Mouse (Mus musculus) midbrain, embryonic 11.5 days (tissue): ENCODE data around the gene Wwox. TPM values are rescaled to one million over a fixed set of nuclear protein-coding genes. Genes with fewer than 3 reads are reported as not detected.

Source experiments
- ATAC-seq: fragments of 200-750 bp; cut with Nextera tagmentation; 2 replicates; pipeline ENCODE4 v1.8.0; 2017; ENCODE audit warnings: moderate TSS enrichment, moderate library complexity; ENCODE audit not compliant: low FRiP score
- DNase-seq: peaks from one replicate; pipeline ENCODE4 v3.0.0; 2015; ENCODE audit warnings: low spot score; ENCODE audit errors: missing footprints
- H3K27ac ChIP-seq: fragments of 300-500 bp; sonication (generic); 2 replicates; pipeline ENCODE4 v1.5.1; 2014; ENCODE audit warnings: low read depth, low read length
- H3K27me3 ChIP-seq: fragments of 300-500 bp; sonication (generic); 2 replicates; pipeline ENCODE4 v1.6.1; 2014; ENCODE audit warnings: mild to moderate bottlenecking, low read length, moderate library complexity, mixed read lengths; ENCODE audit not compliant: control insufficient read depth, insufficient read depth
- H3K36me3 ChIP-seq: fragments of 300-500 bp; sonication (generic); 2 replicates; pipeline ENCODE4 v1.6.1; 2014; ENCODE audit warnings: mild to moderate bottlenecking, low read length, moderate library complexity, mixed read lengths; ENCODE audit not compliant: control insufficient read depth, insufficient read depth
- H3K4me1 ChIP-seq: fragments of 300-500 bp; sonication (generic); 2 replicates; pipeline ENCODE4 v1.6.1; 2014; ENCODE audit warnings: low read length; ENCODE audit not compliant: control insufficient read depth, insufficient read depth
- H3K4me2 ChIP-seq: fragments of 300-500 bp; sonication (generic); 2 replicates; pipeline ENCODE4 v1.6.1; 2014; ENCODE audit warnings: mild to moderate bottlenecking, moderate library complexity
- H3K4me3 ChIP-seq: fragments of 300-500 bp; sonication (generic); 2 replicates; pipeline ENCODE4 v1.5.1; 2014; ENCODE audit warnings: low read depth, low read length
- H3K9ac ChIP-seq: fragments of 300-500 bp; sonication (generic); 2 replicates; pipeline ENCODE4 v1.6.1; 2014; ENCODE audit warnings: low read length
- H3K9me3 ChIP-seq: fragments of 300-500 bp; sonication (generic); 2 replicates; pipeline ENCODE4 v1.6.1; 2016; ENCODE audit warnings: low read length; ENCODE audit not compliant: control insufficient read depth
- WGBS: fragments of 180-500 bp; shearing (Covaris S2); extraction: QIAGEN DNeasy Blood & Tissue Kit; methylation state at CpG from one replicate; pipeline ENCODE4 v1.1.7; 2014; 5-methylcytosine and 5-hydroxymethylcytosine counted together
- polyA plus RNA-seq: library from polyadenylated mRNA; unstranded; fragments of >200 nt; fragmentation: Nextera tagmentation; extraction: Ambion mirVana; gene quantifications from 2 replicates; pipeline ENCODE4 v1.2.1, GENCODE M21; 2014

Gene Wwox
- polyA plus RNA-seq, 1 experiment from 2014 or later, result 12.1 TPM

- H3K4me3 ChIP-seq, result no peak overlapping the region
- H3K27ac ChIP-seq, result no peak overlapping the region
- WGBS, result 72% methylated on average over 2 of the region's 2 CpGs
- H3K36me3 ChIP-seq, result no peaks in the 10 kb centered on the region
- no peak overlapping the region for H3K4me2 ChIP-seq
- no peak for DNase-seq
- no peaks in the 10 kb centered on the region for H3K9me3 ChIP-seq
- no peak overlapping the region for H3K9ac ChIP-seq
- no peaks in the 10 kb centered on the region for H3K27me3 ChIP-seq
- no peak for ATAC-seq
- H3K4me1 ChIP-seq, result no peaks in the 10 kb centered on the region
Measured at GRCm38 (mm10) chr8:115276281-115276680, 836.8 kb downstream of the Wwox start.

DNA sequence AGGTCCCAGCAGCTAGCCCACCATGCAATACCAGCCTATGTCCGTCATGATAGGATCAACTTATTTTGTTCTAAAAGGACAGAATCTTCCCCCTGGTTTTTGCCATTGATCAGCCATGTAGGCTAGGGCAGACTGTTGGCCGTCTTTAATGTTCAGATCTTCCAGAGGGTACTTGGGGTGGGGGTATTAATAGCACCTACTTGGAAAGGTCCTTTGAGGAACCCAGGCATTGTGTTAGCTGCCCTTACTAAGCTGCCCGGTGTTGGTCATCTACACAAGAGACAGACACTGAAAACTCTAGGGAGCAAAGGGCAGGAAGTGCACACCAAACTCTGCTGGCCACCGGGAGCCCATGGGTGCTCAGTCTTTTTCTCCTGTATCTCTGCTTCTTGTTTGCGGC is 838.8 kb downstream of the Wwox start:
- 75% methylated on average over 5 of the region's 5 CpGs for WGBS
- ATAC-seq (no peak), DNase-seq (no peak)
- H3K27ac ChIP-seq, result no peak overlapping the region
- H3K36me3 ChIP-seq, result no peaks in the 10 kb centered on the region
- no peak overlapping the region for H3K9ac ChIP-seq
- H3K4me1 ChIP-seq, result no peaks in the 10 kb centered on the region
- no peak overlapping the region for H3K4me2 ChIP-seq
- H3K27me3 ChIP-seq, result no peaks in the 10 kb centered on the region
- H3K4me3 ChIP-seq, result no peak overlapping the region
- no peaks in the 10 kb centered on the region for H3K9me3 ChIP-seq

DNA sequence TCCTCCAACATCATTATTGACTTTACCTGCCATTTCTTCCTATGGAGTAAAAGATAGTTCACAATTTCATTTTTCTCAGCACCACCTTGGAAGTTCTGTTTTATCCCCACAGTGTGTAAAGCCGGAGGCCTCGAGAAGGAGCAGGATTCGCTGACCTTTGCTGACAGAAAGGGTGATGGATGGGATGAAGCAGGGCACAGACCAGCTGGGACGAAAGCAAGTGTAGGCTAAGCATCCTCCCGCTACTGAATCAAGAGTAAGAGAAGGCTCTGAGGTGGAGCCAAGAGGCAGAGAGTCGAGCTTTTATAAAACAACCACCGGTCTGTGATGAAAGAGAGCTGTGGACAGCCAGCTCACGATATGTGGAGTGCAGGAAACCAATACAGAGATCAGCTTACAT is 850.8 kb downstream of the Wwox start:
- Histone ChIP-seq H3K36me3 (no peaks in the 10 kb centered on the region), H3K4me1 (no peaks in the 10 kb centered on the region), H3K4me3 (no peak overlapping the region), H3K27me3 (no peaks in the 10 kb centered on the region), H3K27ac (no peak overlapping the region), H3K9me3 (no peaks in the 10 kb centered on the region; the same call in 1 of the 2 replicates), H3K4me2 (no peak overlapping the region), H3K9ac (no peak overlapping the region)
- ATAC-seq (no peak), DNase-seq (no peak)
- WGBS, result 89% methylated on average over 8 of the region's 8 CpGs

- Histone ChIP-seq H3K27ac (no peak overlapping the region), H3K9me3 (no peaks in the 10 kb centered on the region; the same call in 1 of the 2 replicates), H3K27me3 (no peaks in the 10 kb centered on the region), H3K4me3 (no peak overlapping the region), H3K4me1 (no peaks in the 10 kb centered on the region), H3K4me2 (no peak overlapping the region), H3K9ac (no peak overlapping the region), H3K36me3 (no peaks in the 10 kb centered on the region)
- peak; percentile 70 for DNase-seq
- 72% methylated on average over 9 of the region's 9 CpGs for WGBS
- ATAC-seq, result no peak
Measured at GRCm38 (mm10) chr8:115296760-115297159, 857.3 kb downstream of the Wwox start.

DNA sequence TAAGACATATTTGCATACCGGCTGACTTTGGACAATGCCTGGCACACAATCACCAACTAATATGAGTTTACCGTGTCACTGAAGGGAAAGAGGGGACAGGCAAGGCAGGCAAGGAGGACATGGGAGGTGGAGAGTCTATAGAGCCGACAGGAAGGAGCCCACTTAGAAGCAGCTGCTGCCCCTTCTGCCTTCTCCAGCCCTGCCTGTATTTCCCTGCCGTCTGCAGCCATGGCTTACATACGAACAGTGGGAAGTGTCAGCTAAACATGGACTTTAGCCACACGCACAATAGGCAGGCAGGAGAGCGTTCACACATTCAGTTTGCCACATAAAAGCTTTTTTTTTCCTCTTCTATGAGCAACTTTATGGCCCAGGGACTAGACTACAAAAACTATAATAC is 863.0 kb downstream of the Wwox start:
- no peak overlapping the region for H3K9ac ChIP-seq
- H3K4me1 ChIP-seq, result peaks cover 8% of the 10 kb centered on the region
- no peaks in the 10 kb centered on the region for H3K9me3 ChIP-seq
- no peaks in the 10 kb centered on the region for H3K36me3 ChIP-seq
- 51% methylated on average over 7 of the region's 7 CpGs for WGBS
- H3K27ac ChIP-seq, result no peak overlapping the region
- H3K27me3 ChIP-seq, result no peaks in the 10 kb centered on the region
- ATAC-seq (peak; percentile 55), DNase-seq (no peak)
- H3K4me2 ChIP-seq, result no peak overlapping the region
- H3K4me3 ChIP-seq, result no peak overlapping the region

DNA sequence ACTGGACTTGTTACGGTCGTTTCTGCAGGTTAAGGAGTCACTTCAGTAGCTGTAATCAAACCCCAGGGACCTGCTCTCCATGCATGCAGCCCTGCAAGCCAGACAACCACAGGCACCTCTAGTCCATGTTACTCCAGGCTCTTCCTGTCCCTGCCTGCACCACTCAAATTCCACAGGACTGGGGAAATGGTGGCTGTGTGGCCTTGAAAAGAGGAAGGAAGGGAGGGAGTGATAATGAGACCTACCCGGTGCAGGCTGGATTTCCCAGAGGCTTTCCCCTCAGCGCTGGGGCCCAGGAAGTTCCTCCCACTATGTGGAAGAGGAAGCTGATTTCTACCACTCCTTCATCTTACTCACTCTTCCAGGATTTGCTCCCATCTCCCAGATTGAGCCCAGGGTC is 868.0 kb downstream of the Wwox start:
- Histone ChIP-seq H3K27me3 (no peaks in the 10 kb centered on the region), H3K36me3 (no peaks in the 10 kb centered on the region), H3K4me3 (no peak overlapping the region), H3K9ac (no peak overlapping the region), H3K9me3 (no peaks in the 10 kb centered on the region), H3K4me1 (peaks cover 7% of the 10 kb centered on the region), H3K27ac (no peak overlapping the region), H3K4me2 (no peak overlapping the region)
- ATAC-seq, result no peak
- WGBS, result 70% methylated on average over 4 of the region's 4 CpGs
- peak; percentile 62 for DNase-seq

DNA sequence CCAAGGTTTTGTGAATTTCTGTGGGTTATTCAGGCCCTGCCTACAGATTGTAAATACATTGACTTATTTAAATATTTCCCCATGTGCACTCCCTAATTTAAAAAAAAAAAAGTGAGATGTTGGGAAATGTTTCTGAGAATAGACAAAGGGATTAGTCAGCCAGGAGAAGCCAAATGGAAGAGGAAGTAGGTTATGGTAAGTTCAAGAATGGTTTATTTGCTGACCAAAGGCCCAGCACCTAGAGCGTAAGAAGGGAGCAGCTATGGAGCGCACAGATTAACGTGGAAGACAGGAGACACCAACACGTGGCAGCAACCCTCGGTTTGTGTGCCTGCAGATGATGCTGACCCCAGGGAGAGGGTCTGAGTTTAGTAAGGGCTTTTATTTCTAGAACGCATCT is 871.5 kb downstream of the Wwox start:
- H3K9me3 ChIP-seq, result no peaks in the 10 kb centered on the region
- 90% methylated on average over 6 of the region's 6 CpGs for WGBS
- H3K4me1 ChIP-seq, result no peaks in the 10 kb centered on the region
- H3K27ac ChIP-seq, result no peak overlapping the region
- no peak overlapping the region for H3K9ac ChIP-seq
- H3K36me3 ChIP-seq, result no peaks in the 10 kb centered on the region
- no peak for ATAC-seq
- peak; percentile 44 for DNase-seq
- no peak overlapping the region for H3K4me3 ChIP-seq
- H3K4me2 ChIP-seq, result no peak overlapping the region
- no peaks in the 10 kb centered on the region for H3K27me3 ChIP-seq

- Histone ChIP-seq H3K9ac (no peak overlapping the region), H3K4me3 (no peak overlapping the region), H3K36me3 (no peaks in the 10 kb centered on the region), H3K27ac (no peak overlapping the region), H3K27me3 (no peaks in the 10 kb centered on the region), H3K9me3 (no peaks in the 10 kb centered on the region), H3K4me2 (no peak overlapping the region), H3K4me1 (no peaks in the 10 kb centered on the region)
- DNase-seq (no peak), ATAC-seq (no peak)
- WGBS, result 83% methylated on average over 2 of the region's 2 CpGs
Measured at GRCm38 (mm10) chr8:115312371-115312770, 872.9 kb downstream of the Wwox start.

DNA sequence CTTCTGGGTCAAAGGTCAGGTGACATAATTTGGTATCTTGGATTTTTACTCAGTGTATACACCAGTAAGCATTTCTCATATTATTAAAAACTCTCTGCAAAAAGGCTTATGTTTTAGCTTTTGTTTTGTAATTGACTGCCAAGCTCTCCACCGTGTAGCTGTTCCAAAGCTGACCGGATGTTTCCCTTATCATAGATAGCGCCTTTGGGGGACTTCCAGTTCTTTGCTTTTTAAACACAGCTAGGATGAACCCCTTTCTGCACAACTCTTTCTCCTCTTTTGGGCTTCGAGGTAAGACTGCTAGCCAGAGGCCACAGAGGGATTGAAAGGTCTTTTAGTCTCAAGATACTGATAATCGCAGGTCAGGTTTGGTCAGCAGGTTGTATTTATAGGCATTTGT is 883.0 kb downstream of the Wwox start:
- no peaks in the 10 kb centered on the region for H3K9me3 ChIP-seq
- WGBS, result 92% methylated on average over 5 of the region's 5 CpGs
- H3K27me3 ChIP-seq, result no peaks in the 10 kb centered on the region
- H3K27ac ChIP-seq, result no peak overlapping the region
- H3K4me2 ChIP-seq, result no peak overlapping the region
- DNase-seq (no peak), ATAC-seq (no peak)
- H3K4me1 ChIP-seq, result no peaks in the 10 kb centered on the region
- H3K4me3 ChIP-seq, result no peak overlapping the region
- H3K9ac ChIP-seq, result no peak overlapping the region
- H3K36me3 ChIP-seq, result no peaks in the 10 kb centered on the region

GRCm38 (mm10) chr8:115330671-115331070 is 891.2 kb downstream of the Wwox start:
- 86% methylated on average over 11 of the region's 11 CpGs for WGBS

More at GRCm38 (mm10) chr8:115330671-115331070, 891.2 kb downstream of the Wwox start:
- DNase-seq (no peak), ATAC-seq (no peak)
- H3K4me3 ChIP-seq, result no peak overlapping the region
- no peaks in the 10 kb centered on the region for H3K36me3 ChIP-seq
- H3K9ac ChIP-seq, result no peak overlapping the region
- H3K27me3 ChIP-seq, result no peaks in the 10 kb centered on the region
- H3K27ac ChIP-seq, result no peak overlapping the region
- H3K4me1 ChIP-seq, result no peaks in the 10 kb centered on the region
- no peak overlapping the region for H3K4me2 ChIP-seq
- no peaks in the 10 kb centered on the region for H3K9me3 ChIP-seq
